Mouse (Mus musculus): ENCODE data around the gene Prune2. TPM values are rescaled to one million over a fixed set of nuclear protein-coding genes. Genes with fewer than 3 reads are reported as not detected.

Gene Prune2
- polyA plus RNA-seq, 1 experiment from 2014 or later, result 1.7 TPM

GRCm38 (mm10) chr19:17069067-17069466, 113.1 kb downstream of the Prune2 start:
- Histone ChIP-seq H3K9ac (no peak overlapping the region), H3K27me3 (no peaks in the 10 kb centered on the region), H3K36me3 (no peaks in the 10 kb centered on the region), H3K27ac (no peak overlapping the region), H3K4me2 (no peak overlapping the region), H3K4me3 (no peak overlapping the region), H3K4me1 (no peaks in the 10 kb centered on the region), H3K9me3 (no peaks in the 10 kb centered on the region)
- 86% methylated on average over 7 of the region's 7 CpGs for WGBS
- no peak for ATAC-seq (ENCODE audit: insufficient number of reproducible peaks, insufficient read depth, low FRiP score, low TSS enrichment, low read depth)

GRCm38 (mm10) chr19:17071205-17071604, 115.3 kb downstream of the Prune2 start:
- ATAC-seq (ENCODE audit: insufficient number of reproducible peaks, insufficient read depth, low FRiP score, low TSS enrichment, low read depth), result no peak
- Histone ChIP-seq H3K9ac (no peak overlapping the region), H3K4me2 (no peak overlapping the region), H3K4me1 (no peaks in the 10 kb centered on the region), H3K9me3 (no peaks in the 10 kb centered on the region), H3K4me3 (no peak overlapping the region), H3K27ac (no peak overlapping the region), H3K27me3 (no peaks in the 10 kb centered on the region), H3K36me3 (no peaks in the 10 kb centered on the region)
- 80% methylated on average over 5 of the region's 5 CpGs for WGBS

DNA sequence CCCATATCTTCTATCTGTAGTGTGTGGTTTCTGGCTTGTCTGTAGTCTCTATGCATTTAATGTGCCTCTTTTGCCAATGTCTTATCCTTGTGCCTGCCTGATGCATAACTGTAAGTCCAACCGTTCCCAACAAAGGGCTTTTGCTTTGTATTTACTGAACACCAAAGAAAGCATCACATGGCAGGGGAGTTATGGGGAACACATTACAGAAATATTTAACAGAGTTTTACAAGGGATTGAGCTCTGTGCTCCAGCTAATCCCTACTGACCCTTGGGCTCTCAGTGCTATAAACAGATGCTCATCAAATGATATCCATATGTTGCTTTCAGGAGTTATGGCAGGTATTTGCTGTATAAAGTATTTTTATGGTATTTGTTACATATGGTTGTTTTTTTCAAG, 116.3 kb downstream of the Prune2 start:
- H3K9ac ChIP-seq, result no peak overlapping the region
- no peaks in the 10 kb centered on the region for H3K27me3 ChIP-seq
- no peaks in the 10 kb centered on the region for H3K4me1 ChIP-seq
- ATAC-seq (ENCODE audit: insufficient number of reproducible peaks, insufficient read depth, low FRiP score, low TSS enrichment, low read depth), result no peak
- no peak overlapping the region for H3K4me3 ChIP-seq
- no peak overlapping the region for H3K4me2 ChIP-seq
- no peaks in the 10 kb centered on the region for H3K9me3 ChIP-seq
- no peak overlapping the region for H3K27ac ChIP-seq
- H3K36me3 ChIP-seq, result no peaks in the 10 kb centered on the region
- 52% methylated on average over 1 of the region's 1 CpGs for WGBS

DNA sequence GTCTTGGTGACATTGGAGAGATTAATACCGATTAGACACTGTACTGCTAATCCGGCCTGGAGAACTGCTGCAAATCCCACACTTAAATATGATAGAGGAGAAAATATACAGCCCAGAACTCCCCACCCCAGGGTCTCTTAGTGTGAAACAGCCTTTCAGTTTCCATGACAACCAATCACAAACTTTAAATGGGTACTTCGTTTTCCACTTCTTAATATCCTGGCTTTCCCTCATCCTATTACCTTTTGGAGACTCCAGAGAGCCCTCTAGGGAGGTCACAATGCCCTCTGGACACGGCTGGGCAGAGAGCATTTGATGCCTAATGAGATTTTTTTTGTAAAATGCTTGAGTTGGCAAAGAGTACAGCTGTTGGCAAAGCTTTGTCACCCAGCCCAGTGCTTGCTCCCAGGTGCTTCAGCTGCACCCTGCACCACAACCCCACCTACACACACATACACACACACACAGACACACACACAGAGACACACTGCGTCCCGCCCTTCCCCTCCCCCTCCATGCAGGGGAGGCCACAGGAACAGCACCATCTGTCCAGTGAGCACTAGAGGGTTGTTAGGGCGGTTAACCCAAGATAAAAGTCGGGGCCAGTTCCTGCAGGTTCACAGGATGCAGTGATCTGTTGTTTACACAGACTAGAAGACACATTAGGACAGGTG, 122.9 kb downstream of the Prune2 start:
- H3K4me1 ChIP-seq, result no peaks in the 10 kb centered on the region
- H3K27me3 ChIP-seq, result no peaks in the 10 kb centered on the region
- no peak overlapping the region for H3K27ac ChIP-seq
- H3K36me3 ChIP-seq, result no peaks in the 10 kb centered on the region
- no peak overlapping the region for H3K4me2 ChIP-seq
- H3K9me3 ChIP-seq, result no peaks in the 10 kb centered on the region
- H3K4me3 ChIP-seq, result no peak overlapping the region
- H3K9ac ChIP-seq, result no peak overlapping the region
- 67% methylated on average over 8 of the region's 8 CpGs for WGBS
- no peak for ATAC-seq (ENCODE audit: insufficient number of reproducible peaks, insufficient read depth, low FRiP score, low TSS enrichment, low read depth)

DNA sequence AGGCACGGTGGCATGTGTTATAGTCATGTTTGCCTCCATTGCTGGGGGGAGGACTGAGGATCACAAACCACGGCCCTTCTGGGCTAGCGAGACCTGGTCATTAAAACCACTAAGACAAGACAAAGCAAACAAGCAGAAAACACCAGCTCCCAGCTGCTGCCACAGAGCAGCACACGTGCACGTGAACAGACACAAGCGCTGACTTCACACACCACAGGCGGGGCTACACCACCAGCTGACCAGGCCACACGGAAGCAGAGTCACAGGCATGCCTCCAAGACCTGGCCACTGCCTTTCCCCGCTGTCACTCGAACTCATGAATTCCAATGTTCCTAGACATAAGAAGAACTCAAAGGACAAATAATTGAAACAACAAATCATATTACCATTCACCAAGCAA, 125.5 kb downstream of the Prune2 start:
- ATAC-seq (ENCODE audit: insufficient number of reproducible peaks, insufficient read depth, low FRiP score, low TSS enrichment, low read depth), result no peak

DNA sequence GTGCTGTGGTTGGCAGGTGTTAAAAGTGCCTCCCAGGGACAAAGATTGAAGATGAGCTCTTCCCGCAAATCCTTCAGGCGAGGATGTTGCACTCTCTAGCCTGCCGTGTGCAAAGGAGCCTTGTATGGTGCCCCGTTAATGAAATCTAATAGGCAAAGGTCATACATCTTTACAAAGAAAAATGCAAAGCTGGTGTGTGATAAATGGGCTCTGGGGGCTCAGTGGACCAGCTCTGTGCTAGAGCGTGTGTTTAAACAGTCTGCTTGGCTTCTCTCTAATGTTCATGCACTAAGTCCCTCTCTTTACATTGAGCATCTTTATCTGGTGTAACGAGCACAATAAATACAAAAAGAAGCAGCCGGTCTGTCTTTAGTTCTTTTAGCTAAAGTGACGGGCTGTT, 138.1 kb downstream of the Prune2 start:
- WGBS, result 43% methylated on average over 8 of the region's 8 CpGs
- no peak overlapping the region for H3K9ac ChIP-seq
- ATAC-seq (ENCODE audit: insufficient number of reproducible peaks, insufficient read depth, low FRiP score, low TSS enrichment, low read depth), result no peak

More for the DNA sequence above, 125.5 kb downstream of the Prune2 start:
- Histone ChIP-seq H3K9ac (no peak overlapping the region), H3K9me3 (no peaks in the 10 kb centered on the region), H3K27ac (no peak overlapping the region), H3K27me3 (no peaks in the 10 kb centered on the region), H3K4me2 (no peak overlapping the region), H3K36me3 (no peaks in the 10 kb centered on the region), H3K4me1 (no peaks in the 10 kb centered on the region), H3K4me3 (no peak overlapping the region)
- 79% methylated on average over 10 of the region's 10 CpGs for WGBS

DNA sequence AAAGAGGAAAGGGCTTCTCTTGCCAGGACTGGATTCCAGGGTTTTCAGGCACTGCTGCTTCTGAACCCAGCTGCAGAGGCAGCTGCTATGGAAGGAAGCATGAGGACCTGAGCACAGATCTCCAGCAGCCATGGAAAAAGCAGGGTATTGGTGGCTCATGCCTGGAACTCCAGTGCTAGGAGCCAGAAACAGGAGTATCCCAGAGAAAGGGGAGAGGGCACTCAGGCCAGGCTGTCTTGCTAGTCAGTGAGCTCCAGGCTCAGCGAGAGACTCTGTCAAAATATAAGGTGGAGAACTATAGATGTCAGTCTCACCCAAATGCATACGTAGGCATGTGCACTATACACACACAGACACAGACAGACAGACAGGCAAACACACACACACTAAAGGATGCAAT, 140.4 kb downstream of the Prune2 start:
- ATAC-seq (ENCODE audit: insufficient number of reproducible peaks, insufficient read depth, low FRiP score, low TSS enrichment, low read depth), result no peak
- H3K36me3 ChIP-seq, result no peaks in the 10 kb centered on the region
- H3K27me3 ChIP-seq, result 0 out of 2 replicates have a peak, but pooled peaks cover 4% of the 10 kb centered on the region
- H3K4me2 ChIP-seq, result no peak overlapping the region
- 91% methylated on average over 2 of the region's 2 CpGs for WGBS
- no peaks in the 10 kb centered on the region for H3K4me1 ChIP-seq
- no peak overlapping the region for H3K4me3 ChIP-seq
- no peak overlapping the region for H3K27ac ChIP-seq
- H3K9me3 ChIP-seq, result no peaks in the 10 kb centered on the region
- H3K9ac ChIP-seq, result no peak overlapping the region

More for the DNA sequence above, 138.1 kb downstream of the Prune2 start:
- H3K4me2 ChIP-seq, result no peak overlapping the region
- H3K27me3 ChIP-seq, result 0 out of 2 replicates have a peak, but pooled peaks cover 4% of the 10 kb centered on the region
- H3K4me3 ChIP-seq, result no peak overlapping the region
- no peak overlapping the region for H3K27ac ChIP-seq
- no peaks in the 10 kb centered on the region for H3K36me3 ChIP-seq
- H3K9me3 ChIP-seq, result no peaks in the 10 kb centered on the region
- no peaks in the 10 kb centered on the region for H3K4me1 ChIP-seq

DNA sequence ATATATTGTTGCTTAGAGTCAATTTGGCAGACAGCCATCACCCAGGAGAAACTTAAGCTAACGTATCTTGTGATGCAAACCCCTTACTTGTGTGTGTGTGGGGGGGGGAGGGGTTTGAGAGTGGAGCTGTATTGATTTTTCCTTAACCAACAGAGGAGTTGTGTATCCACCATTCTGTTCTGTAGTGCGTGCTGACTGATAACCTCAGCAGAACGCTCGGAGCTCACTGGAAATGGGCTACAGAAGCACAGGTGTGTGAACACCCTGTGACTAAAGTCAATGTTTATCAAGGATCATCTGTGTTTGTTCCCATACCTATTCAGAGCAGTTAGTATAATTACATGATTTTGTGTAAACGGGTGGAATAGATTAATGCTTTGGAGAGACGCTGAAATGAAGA, 141.3 kb downstream of the Prune2 start:
- Histone ChIP-seq H3K9me3 (no peaks in the 10 kb centered on the region), H3K4me3 (no peak overlapping the region), H3K9ac (no peak overlapping the region), H3K27me3 (0 out of 2 replicates have a peak, but pooled peaks cover 4% of the 10 kb centered on the region), H3K36me3 (no peaks in the 10 kb centered on the region), H3K4me2 (no peak overlapping the region), H3K4me1 (no peaks in the 10 kb centered on the region), H3K27ac (no peak overlapping the region)
- no peak for ATAC-seq (ENCODE audit: insufficient number of reproducible peaks, insufficient read depth, low FRiP score, low TSS enrichment, low read depth)
- WGBS, result 65% methylated on average over 6 of the region's 6 CpGs

GRCm38 (mm10) chr19:17108782-17109181, 152.9 kb downstream of the Prune2 start:
- no peaks in the 10 kb centered on the region for H3K36me3 ChIP-seq
- H3K4me2 ChIP-seq, result no peak overlapping the region
- H3K9ac ChIP-seq, result no peak overlapping the region
- no peaks in the 10 kb centered on the region for H3K9me3 ChIP-seq
- no peak overlapping the region for H3K27ac ChIP-seq
- no peaks in the 10 kb centered on the region for H3K4me1 ChIP-seq
- 86% methylated on average over 8 of the region's 8 CpGs for WGBS
- H3K4me3 ChIP-seq, result no peak overlapping the region
- H3K27me3 ChIP-seq, result no peaks in the 10 kb centered on the region
- ATAC-seq (ENCODE audit: insufficient number of reproducible peaks, insufficient read depth, low FRiP score, low TSS enrichment, low read depth), result no peak

DNA sequence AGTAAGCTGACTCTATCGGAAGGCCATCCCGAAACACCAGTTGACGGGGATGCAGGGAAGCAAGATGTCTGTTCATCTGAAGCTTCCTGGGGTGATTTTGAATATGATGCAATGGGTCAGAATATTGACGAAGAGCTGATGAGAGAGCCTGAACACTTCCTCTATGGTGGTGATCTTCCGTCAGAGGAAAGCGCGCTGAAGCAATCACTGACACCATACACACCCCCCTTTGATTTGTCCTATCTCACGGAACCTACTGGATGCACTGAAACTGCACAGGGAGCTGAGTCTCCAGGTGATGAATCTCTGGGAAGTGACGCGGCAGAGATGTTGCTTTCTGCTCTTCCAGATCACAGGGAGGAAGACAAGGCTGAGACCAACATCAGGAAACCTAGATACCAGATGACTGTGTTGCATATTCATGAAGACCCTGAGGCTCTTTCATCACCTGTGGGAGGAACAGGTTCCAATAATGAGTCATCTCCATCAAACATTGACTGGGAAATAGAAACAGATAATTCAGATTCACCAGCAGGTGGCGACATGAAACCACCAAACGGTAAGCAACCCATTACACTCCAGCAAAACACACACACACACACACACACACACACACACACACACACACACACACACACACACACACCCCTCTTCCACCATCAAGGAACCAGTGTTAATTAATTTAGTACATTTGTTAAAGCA, 168.3 kb downstream of the Prune2 start:
- 0 out of 2 replicates have a peak, but pooled peaks cover 6% of the 10 kb centered on the region for H3K27me3 ChIP-seq
- H3K4me1 ChIP-seq, result no peaks in the 10 kb centered on the region
- no peak overlapping the region for H3K27ac ChIP-seq
- ATAC-seq (ENCODE audit: insufficient number of reproducible peaks, insufficient read depth, low FRiP score, low TSS enrichment, low read depth), result no peak
- no peak overlapping the region for H3K4me2 ChIP-seq
- no peak overlapping the region for H3K4me3 ChIP-seq
- 64% methylated on average over 12 of the region's 12 CpGs for WGBS
- H3K36me3 ChIP-seq, result no peaks in the 10 kb centered on the region
- H3K9ac ChIP-seq, result no peak overlapping the region
- no peaks in the 10 kb centered on the region for H3K9me3 ChIP-seq

- Histone ChIP-seq H3K36me3 (no peaks in the 10 kb centered on the region), H3K27ac (no peak overlapping the region), H3K4me2 (no peak overlapping the region), H3K27me3 (0 out of 2 replicates have a peak, but pooled peaks cover 6% of the 10 kb centered on the region), H3K4me1 (no peaks in the 10 kb centered on the region), H3K9ac (no peak overlapping the region), H3K9me3 (no peaks in the 10 kb centered on the region), H3K4me3 (no peak overlapping the region)
- 79% methylated on average over 7 of the region's 7 CpGs for WGBS
- no peak for ATAC-seq (ENCODE audit: insufficient number of reproducible peaks, insufficient read depth, low FRiP score, low TSS enrichment, low read depth)
Measured at GRCm38 (mm10) chr19:17125380-17125779, 169.5 kb downstream of the Prune2 start.

- 78% methylated on average over 3 of the region's 3 CpGs for WGBS
- H3K4me2 ChIP-seq, result no peak overlapping the region
Measured at GRCm38 (mm10) chr19:17130544-17130943, 174.6 kb downstream of the Prune2 start.

More at GRCm38 (mm10) chr19:17130544-17130943, 174.6 kb downstream of the Prune2 start:
- no peak for ATAC-seq (ENCODE audit: insufficient number of reproducible peaks, insufficient read depth, low FRiP score, low TSS enrichment, low read depth)
- Histone ChIP-seq H3K27ac (no peak overlapping the region), H3K9ac (no peak overlapping the region), H3K4me1 (no peaks in the 10 kb centered on the region), H3K36me3 (no peaks in the 10 kb centered on the region), H3K9me3 (no peaks in the 10 kb centered on the region), H3K27me3 (no peaks in the 10 kb centered on the region; the same call in 1 of the 2 replicates), H3K4me3 (no peak overlapping the region)

Data from embryonic facial prominence, embryonic 13.5 days (tissue).